Mouse (Mus musculus) lung, embryonic 14.5 days (tissue): ENCODE data around the gene Bglap. TPM values are rescaled to one million over a fixed set of nuclear protein-coding genes. Genes with fewer than 3 reads are reported as not detected.
A peak's percentile ranks its signal among the peaks of the same experiment; 100 is the strongest.

ENCODE experiments used
- ATAC-seq: fragments of 200-750 bp; cut with Nextera tagmentation; 2 replicates; pipeline ENCODE4 v1.8.0; 2017; ENCODE audit warnings: mild to moderate bottlenecking, moderate TSS enrichment, moderate library complexity; ENCODE audit not compliant: insufficient read depth
- DNase-seq: peaks from one replicate; pipeline ENCODE4 v3.0.0-alpha.2; 2015
- H3K27ac ChIP-seq: fragments of 300-500 bp; sonication (generic); 2 replicates; pipeline ENCODE4 v1.5.1; 2014; ENCODE audit warnings: low read depth, mild to moderate bottlenecking, moderate library complexity
- H3K27me3 ChIP-seq: fragments of 300-500 bp; sonication (generic); 2 replicates; pipeline ENCODE4 v1.6.1; 2014; ENCODE audit warnings: low read length, control low read depth; ENCODE audit not compliant: insufficient read depth
- H3K36me3 ChIP-seq: fragments of 300-500 bp; sonication (generic); 2 replicates; pipeline ENCODE4 v1.6.1; 2014; ENCODE audit warnings: control low read depth; ENCODE audit not compliant: insufficient read depth
- H3K4me1 ChIP-seq: fragments of 300-500 bp; sonication (generic); 2 replicates; pipeline ENCODE4 v1.6.1; 2014; ENCODE audit warnings: antibody characterized with exemption, control low read depth; ENCODE audit not compliant: insufficient read depth
- H3K4me2 ChIP-seq: fragments of 300-500 bp; sonication (generic); 2 replicates; pipeline ENCODE4 v1.6.1; 2014; ENCODE audit warnings: mild to moderate bottlenecking
- H3K4me3 ChIP-seq: fragments of 300-500 bp; sonication (generic); 2 replicates; pipeline ENCODE4 v1.5.1; 2014; ENCODE audit warnings: low read depth, low read length
- H3K9ac ChIP-seq: fragments of 300-500 bp; sonication (generic); 2 replicates; pipeline ENCODE4 v1.6.1; 2014
- H3K9me3 ChIP-seq: fragments of 300-500 bp; sonication (generic); 2 replicates; pipeline ENCODE4 v1.6.1; 2016; ENCODE audit warnings: low read depth, low read length, control low read depth
- CTCF ChIP-seq: IDR thresholded peaks from 2 replicates; pipeline ENCODE4 v1.5.1; 2016; ENCODE audit warnings: antibody characterized with exemption, low read depth
- WGBS: fragments of 180-500 bp; shearing (Covaris S2); extraction: QIAGEN DNeasy Blood & Tissue Kit; methylation state at CpG from one replicate; pipeline ENCODE4 v1.1.7; 2014; 5-methylcytosine and 5-hydroxymethylcytosine counted together
- polyA plus RNA-seq: library from polyadenylated mRNA; unstranded; fragments of >200 nt; fragmentation: Nextera tagmentation; extraction: Ambion mirVana; gene quantifications from 2 replicates; pipeline ENCODE4 v1.2.1, GENCODE M21; 2014

Bglap gene
- polyA plus RNA-seq, 1 experiment from 2014 or later, result not detected

GRCm38 (mm10) chr3:88359989-88360388 is 24.3 kb downstream of the Bglap start:
- TF ChIP-seq CTCF, result no peak
- Histone ChIP-seq H3K4me2 (no peak overlapping the region), H3K27me3 (0 out of 2 replicates have a peak, but pooled peaks cover 8% of the 10 kb centered on the region), H3K36me3 (peaks cover 77% of the 10 kb centered on the region), H3K9ac (no peak overlapping the region), H3K4me3 (no peak overlapping the region), H3K9me3 (no peaks in the 10 kb centered on the region), H3K27ac (no peak overlapping the region; the same call in 1 of the 2 replicates), H3K4me1 (peaks cover 5% of the 10 kb centered on the region; the same call in 1 of the 2 replicates)
- ATAC-seq (no peak), DNase-seq (no peak)
- WGBS, result 70% methylated on average over 3 of the region's 3 CpGs

- Histone ChIP-seq H3K4me2 (no peak overlapping the region), H3K9ac (no peak overlapping the region), H3K36me3 (peaks cover 81% of the 10 kb centered on the region), H3K9me3 (no peaks in the 10 kb centered on the region), H3K4me3 (no peak overlapping the region), H3K27me3 (0 out of 2 replicates have a peak, but pooled peaks cover 4% of the 10 kb centered on the region), H3K27ac (no peak overlapping the region; the same call in 1 of the 2 replicates), H3K4me1 (peaks cover under 1% of the 10 kb centered on the region; the same call in 1 of the 2 replicates)
- WGBS, result 73% methylated on average over 5 of the region's 5 CpGs
- ATAC-seq (no peak), DNase-seq (no peak)
- no peak for TF ChIP-seq CTCF
Observed at GRCm38 (mm10) chr3:88359584-88359983, 24.7 kb downstream of the Bglap start.

GRCm38 (mm10) chr3:88354396-88355165 is 29.7 kb downstream of the Bglap start:
- no peaks in the 10 kb centered on the region for H3K27me3 ChIP-seq
- 93% methylated on average over 8 of the region's 8 CpGs for WGBS
- peaks cover 100% of the 10 kb centered on the region for H3K36me3 ChIP-seq
- no peaks in the 10 kb centered on the region for H3K4me1 ChIP-seq
- TF ChIP-seq CTCF, result 0 out of 2 replicates have a peak, but pooled peaks have one; percentile 21
- no peak overlapping the region for H3K9ac ChIP-seq
- ATAC-seq (no peak), DNase-seq (peak; percentile 28)
- no peaks in the 10 kb centered on the region for H3K9me3 ChIP-seq
- no peak overlapping the region for H3K4me2 ChIP-seq
- H3K27ac ChIP-seq, result no peak overlapping the region
- H3K4me3 ChIP-seq, result no peak overlapping the region

GRCm38 (mm10) chr3:88352907-88353306 is 31.4 kb downstream of the Bglap start:
- Histone ChIP-seq H3K9ac (no peak overlapping the region), H3K9me3 (no peaks in the 10 kb centered on the region), H3K36me3 (peaks cover 100% of the 10 kb centered on the region), H3K27ac (no peak overlapping the region), H3K4me2 (no peak overlapping the region), H3K27me3 (no peaks in the 10 kb centered on the region), H3K4me3 (no peak overlapping the region), H3K4me1 (no peaks in the 10 kb centered on the region)
- TF ChIP-seq CTCF, result no peak
- DNase-seq (no peak), ATAC-seq (no peak)
- 86% methylated on average over 9 of the region's 9 CpGs for WGBS

- TF ChIP-seq CTCF, result no peak
- Histone ChIP-seq H3K9me3 (no peaks in the 10 kb centered on the region), H3K27ac (no peak overlapping the region), H3K4me1 (no peaks in the 10 kb centered on the region), H3K4me2 (no peak overlapping the region), H3K36me3 (peaks cover 99% of the 10 kb centered on the region), H3K9ac (no peak overlapping the region), H3K4me3 (no peak overlapping the region), H3K27me3 (no peaks in the 10 kb centered on the region)
- DNase-seq (no peak), ATAC-seq (no peak)
- WGBS, result 76% methylated on average over 13 of the region's 13 CpGs
Observed at GRCm38 (mm10) chr3:88350732-88351131, 33.5 kb downstream of the Bglap start.

GRCm38 (mm10) chr3:88339006-88339405 is 45.3 kb downstream of the Bglap start:
- Histone ChIP-seq H3K9me3 (no peaks in the 10 kb centered on the region), H3K27ac (no peak overlapping the region), H3K27me3 (no peaks in the 10 kb centered on the region), H3K4me2 (peak overlapping the region; percentile 5; the same call in 1 of the 2 replicates), H3K36me3 (peaks cover 33% of the 10 kb centered on the region), H3K4me3 (no peak overlapping the region), H3K4me1 (peaks cover 13% of the 10 kb centered on the region), H3K9ac (no peak overlapping the region; the same call in 1 of the 2 replicates)
- no peak for TF ChIP-seq CTCF
- no peak for ATAC-seq
- WGBS, result 63% methylated on average over 3 of the region's 3 CpGs
- no peak for DNase-seq

GRCm38 (mm10) chr3:88338316-88338715 is 45.9 kb downstream of the Bglap start:
- no peaks in the 10 kb centered on the region for H3K9me3 ChIP-seq
- H3K4me2 ChIP-seq, result peak overlapping the region; percentile 5; the same call in 1 of the 2 replicates
- no peak overlapping the region for H3K4me3 ChIP-seq
- no peak for TF ChIP-seq CTCF
- H3K4me1 ChIP-seq, result peaks cover 13% of the 10 kb centered on the region
- ATAC-seq (no peak), DNase-seq (no peak)
- no peak overlapping the region for H3K9ac ChIP-seq
- H3K27ac ChIP-seq, result no peak overlapping the region
- H3K36me3 ChIP-seq, result peaks cover 26% of the 10 kb centered on the region
- H3K27me3 ChIP-seq, result no peaks in the 10 kb centered on the region
- 88% methylated on average over 7 of the region's 7 CpGs for WGBS
